Mouse (Mus musculus) ES-E14 (cell line): Measurements from ENCODE around the gene Ngrn. TPM values are rescaled to one million over a fixed set of nuclear protein-coding genes. Genes with fewer than 3 reads are reported as not detected.
A peak's percentile ranks its signal among the peaks of the same experiment; 100 is the strongest.

Source experiments
- DNase-seq: peaks from one replicate; pipeline ENCODE4 v3.0.0-alpha.2; 2013; ENCODE audit warnings: low read depth, low spot score
- H3K27ac ChIP-seq: 2 replicates; pipeline ENCODE4 v1.5.1; 2012; ENCODE audit warnings: low read depth, mild to moderate bottlenecking, low read length, moderate library complexity, mixed read lengths; ENCODE audit not compliant: poor library complexity, insufficient read depth, severe bottlenecking
- H3K36me3 ChIP-seq: 2 replicates; pipeline ENCODE4 v1.6.1; 2012; ENCODE audit warnings: mild to moderate bottlenecking, low read length, moderate library complexity, mixed read lengths; ENCODE audit not compliant: control insufficient read depth, poor library complexity, insufficient read depth, severe bottlenecking
- H3K4me1 ChIP-seq, 2 experiments: fragments of 150-350 bp in 1 of 2; sonication (generic) in 1 of 2; 2 replicates each; pipeline ENCODE4 v1.6.1; 2012; ENCODE audit warnings: low read length in 2 of 2, mild to moderate bottlenecking in 1 of 2, mixed read lengths in 1 of 2; ENCODE audit not compliant: control insufficient read depth in 2 of 2, insufficient read depth in 2 of 2, poor library complexity in 1 of 2
- H3K4me3 ChIP-seq, 2 experiments: fragments of 150-350 bp in 1 of 2; sonication (generic) in 1 of 2; 2 replicates each; pipeline ENCODE4 v1.5.1; 2012; ENCODE audit warnings: low read length in 2 of 2, low read depth in 1 of 2, mild to moderate bottlenecking in 1 of 2, mixed read lengths in 1 of 2; ENCODE audit not compliant: insufficient read depth in 1 of 2, poor library complexity in 1 of 2, severe bottlenecking in 1 of 2
- H3K9ac ChIP-seq: 2 replicates; pipeline ENCODE4 v1.6.1; 2012; ENCODE audit warnings: low read depth, mild to moderate bottlenecking, low read length, mixed read lengths; ENCODE audit not compliant: poor library complexity, insufficient read depth, severe bottlenecking
- H3K9me3 ChIP-seq: fragments of 150-350 bp; sonication (generic); 2 replicates; pipeline ENCODE4 v1.6.1; 2012; ENCODE audit warnings: low read depth, mild to moderate bottlenecking, low read length; ENCODE audit not compliant: control insufficient read depth, insufficient read depth
- CHD2 ChIP-seq: IDR thresholded peaks from 2 replicates; pipeline ENCODE4 v1.6.1; 2014; ENCODE audit warnings: mild to moderate bottlenecking, low read depth, low read length, inconsistent platforms
- HCFC1 ChIP-seq: IDR thresholded peaks from 2 replicates; pipeline ENCODE4 v1.6.1; 2012; ENCODE audit warnings: low read length, inconsistent platforms, borderline replicate concordance; ENCODE audit not compliant: insufficient read depth
- MAFK ChIP-seq: IDR thresholded peaks from 2 replicates; pipeline ENCODE4 v1.6.1; 2014; ENCODE audit warnings: mild to moderate bottlenecking, low read depth, low read length, inconsistent platforms; ENCODE audit not compliant: insufficient read depth
- ZC3H11A ChIP-seq: IDR thresholded peaks from 2 replicates; pipeline ENCODE4 v1.6.1; 2012; ENCODE audit warnings: low read depth, mild to moderate bottlenecking, inconsistent platforms, low read length, borderline replicate concordance
- ZNF384 ChIP-seq: IDR thresholded peaks from 2 replicates; pipeline ENCODE4 v1.6.1; 2012; ENCODE audit warnings: low read depth, low read length, inconsistent platforms
- in situ Hi-C, 2 experiments: fragments of 600-800 bp; cut with MboI; formaldehyde crosslinking; loops; one replicate each; pipeline ENCODE4 v1.15.1; 2025; ENCODE audit warnings: low sequenced_read_pairs in 2 of 2, inconsistent platforms in 1 of 2; ENCODE audit not compliant: unreplicated experiment in 2 of 2
- total RNA-seq: library from RNA; depleted of rRNA; stranded (reverse); fragments of 300-350 nt; gene quantifications from 2 replicates; pipeline ENCODE4 v1.2.3, GENCODE M21; 2012

The Ngrn gene
- total RNA-seq, 1 experiment = 45.2 TPM

- H3K27ac ChIP-seq = no peak overlapping the region
- peaks cover 4 to 12% of the 10 kb centered on the region in 2 experiments; a peak in 3 of 4 replicates for H3K4me1 ChIP-seq
- H3K9ac ChIP-seq = no peak overlapping the region
- in situ Hi-C loops = no loop called here
- peak overlapping the region in 1 of 2 experiments; percentile 91; a peak in 2 of 4 replicates for H3K4me3 ChIP-seq
- no peaks in the 10 kb centered on the region for H3K36me3 ChIP-seq
- no peak for TF ChIP-seq ZNF384
- H3K9me3 ChIP-seq = no peaks in the 10 kb centered on the region
- DNase-seq = no peak
Measured at GRCm38 (mm10) chr7:80246859-80247258, 14.2 kb upstream of the Ngrn start.

GRCm38 (mm10) chr7:80252437-80252836 lies 8.6 kb upstream of the Ngrn start:
- TF ChIP-seq ZNF384 (no peak), ZC3H11A (no peak), HCFC1 (no peak), MAFK (no peak), CHD2 (no peak)
- no peak overlapping the region for H3K9ac ChIP-seq
- H3K36me3 ChIP-seq = no peaks in the 10 kb centered on the region
- H3K4me3 ChIP-seq = no peak overlapping the region
- H3K4me1 ChIP-seq = peaks cover 2 to 12% of the 10 kb centered on the region in 2 experiments; a peak in 2 of 4 replicates
- H3K27ac ChIP-seq = no peak overlapping the region
- no peaks in the 10 kb centered on the region for H3K9me3 ChIP-seq
- in situ Hi-C loops = no loop called here
- DNase-seq = no peak

- Histone ChIP-seq H3K9me3 (no peaks in the 10 kb centered on the region), H3K4me1 (peaks cover 2 to 12% of the 10 kb centered on the region in 2 experiments; a peak in 2 of 4 replicates), H3K27ac (no peak overlapping the region), H3K4me3 (no peak overlapping the region), H3K9ac (no peak overlapping the region), H3K36me3 (no peaks in the 10 kb centered on the region)
- in situ Hi-C loops = no loop called here
- DNase-seq = no peak
- TF ChIP-seq ZC3H11A (no peak), ZNF384 (no peak), MAFK (no peak), HCFC1 (no peak), CHD2 (no peak)
Measured at GRCm38 (mm10) chr7:80252886-80253285, 8.1 kb upstream of the Ngrn start.

GRCm38 (mm10) chr7:80255981-80256380 lies 5.0 kb upstream of the Ngrn start:
- no peak overlapping the region for H3K27ac ChIP-seq
- DNase-seq = no peak
- TF ChIP-seq MAFK (no peak), CHD2 (no peak), HCFC1 (no peak), ZC3H11A (no peak), ZNF384 (no peak)
- no peaks in the 10 kb centered on the region for H3K9me3 ChIP-seq
- H3K36me3 ChIP-seq = no peaks in the 10 kb centered on the region
- peaks cover 2 to 3% of the 10 kb centered on the region in 2 experiments; a peak in 1 of 4 replicates for H3K4me1 ChIP-seq
- in situ Hi-C loops = no loop called here
- no peak overlapping the region for H3K4me3 ChIP-seq
- H3K9ac ChIP-seq = no peak overlapping the region

- in situ Hi-C loops = no loop called here
- TF ChIP-seq CHD2 = no peak
- no peak for TF ChIP-seq ZNF384
- TF ChIP-seq ZC3H11A = no peak
- TF ChIP-seq HCFC1 = no peak
- TF ChIP-seq MAFK = no peak
Measured at GRCm38 (mm10) chr7:80257706-80258105, 3.3 kb upstream of the Ngrn start.

More at GRCm38 (mm10) chr7:80257706-80258105, 3.3 kb upstream of the Ngrn start:
- Histone ChIP-seq H3K9me3 (no peaks in the 10 kb centered on the region), H3K4me3 (peak overlapping the region in 1 of 2 experiments; percentile 16; a peak in 1 of 4 replicates), H3K9ac (peak overlapping the region; percentile 17; the same call in 1 of the 2 replicates), H3K27ac (no peak overlapping the region), H3K36me3 (no peaks in the 10 kb centered on the region), H3K4me1 (peaks cover 3 to 4% of the 10 kb centered on the region in 2 experiments; a peak in 2 of 4 replicates)
- no peak for DNase-seq
